Mouse (Mus musculus) heart, postnatal 0 days (tissue): ENCODE measurements around the gene Gle1. TPM values are rescaled to one million over a fixed set of nuclear protein-coding genes. Genes with fewer than 3 reads are reported as not detected.
"Not testable (repeated sequence)": the region's sequence is repeated elsewhere in the genome, so short reads cannot be mapped to it uniquely, and the experiment has no call there.

Source experiments
- ATAC-seq: fragments of 200-750 bp; cut with Nextera tagmentation; 2 replicates; pipeline ENCODE4 v1.8.0; 2017; ENCODE audit warnings: low read depth, moderate number of reproducible peaks, moderate library complexity; ENCODE audit not compliant: insufficient read depth
- DNase-seq: peaks from one replicate; pipeline ENCODE4 v3.0.0-alpha.2; 2016; ENCODE audit warnings: low spot score
- H3K27ac ChIP-seq: fragments of 300-500 bp; sonication (generic); 2 replicates; pipeline ENCODE4 v1.5.1; 2014; ENCODE audit warnings: low read depth, mild to moderate bottlenecking
- H3K27me3 ChIP-seq: fragments of 300-500 bp; sonication (generic); 2 replicates; pipeline ENCODE4 v1.6.1; 2014; ENCODE audit warnings: low read length, mixed read lengths; ENCODE audit not compliant: control insufficient read depth, insufficient read depth
- H3K36me3 ChIP-seq: fragments of 300-500 bp; sonication (generic); replicated peaks from 2 replicates; pipeline ENCODE4 v1.6.1; 2014; ENCODE audit warnings: low read length, mixed read lengths; ENCODE audit not compliant: control insufficient read depth, insufficient read depth
- H3K4me1 ChIP-seq: fragments of 300-500 bp; sonication (generic); 2 replicates; pipeline ENCODE4 v1.6.1; 2014; ENCODE audit warnings: antibody characterized with exemption; ENCODE audit not compliant: control insufficient read depth, insufficient read depth
- H3K4me2 ChIP-seq: fragments of 300-500 bp; sonication (generic); 2 replicates; pipeline ENCODE4 v1.6.1; 2014; ENCODE audit warnings: low read depth, mild to moderate bottlenecking, low read length, moderate library complexity
- H3K4me3 ChIP-seq: fragments of 300-500 bp; sonication (generic); 2 replicates; pipeline ENCODE4 v1.5.1; 2014; ENCODE audit warnings: low read depth, low read length
- H3K9ac ChIP-seq: fragments of 300-500 bp; sonication (generic); replicated peaks from 2 replicates; pipeline ENCODE4 v1.6.1; 2014; ENCODE audit warnings: low read depth, low read length, mixed read lengths
- H3K9me3 ChIP-seq: fragments of 300-500 bp; sonication (generic); replicated peaks from 2 replicates; pipeline ENCODE4 v1.6.1; 2016; ENCODE audit warnings: low read length; ENCODE audit not compliant: control insufficient read depth
- CTCF ChIP-seq: IDR thresholded peaks from 2 replicates; pipeline ENCODE4 v1.5.1; 2016; ENCODE audit warnings: antibody characterized with exemption, control low read depth, low read depth
- EP300 ChIP-seq: IDR thresholded peaks from 2 replicates; pipeline ENCODE4 v1.6.1; 2016; ENCODE audit warnings: antibody characterized with exemption, low read depth
- WGBS: fragments of 180-500 bp; shearing (Covaris S2); extraction: QIAGEN DNeasy Blood & Tissue Kit; methylation state at CpG from one replicate; pipeline ENCODE4 v1.1.7; 2014; 5-methylcytosine and 5-hydroxymethylcytosine counted together
- polyA plus RNA-seq: library from polyadenylated mRNA; unstranded; fragments of >200 nt; fragmentation: Nextera tagmentation; extraction: Ambion mirVana; gene quantifications from 2 replicates; pipeline ENCODE4 v1.2.1, GENCODE M21; 2015
- total RNA-seq: library from RNA; depleted of rRNA; stranded (reverse); fragments of >200 nt; gene quantifications from 2 replicates; pipeline ENCODE4 v1.2.3, GENCODE M21; 2014; ENCODE audit warnings: low replicate concordance; rRNA removed

Gle1 gene
- total RNA-seq (14.7 and 21.4 TPM in 2 replicates), polyA plus RNA-seq (22.8 and 23.0 TPM in 2 replicates)

GRCm38 (mm10) chr2:29934906-29935599, at the start of gene Gle1:
TSS of gene Gle1 (plus strand) at chr2:29935426.
- peak; percentile 91 for DNase-seq
- peak within 1 kb of the TSS; percentile 60 for H3K4me2 ChIP-seq
- no peaks in the 10 kb centered on the region for H3K27me3 ChIP-seq
- H3K36me3 ChIP-seq: peaks cover 40% of the 10 kb centered on the region
- H3K4me3 ChIP-seq: peak within 1 kb of the TSS; percentile 66
- H3K27ac ChIP-seq: peak within 1 kb of the TSS; percentile 75
- H3K9me3 ChIP-seq: no peaks in the 10 kb centered on the region
- TF ChIP-seq EP300 (no peak), CTCF (peak; percentile 64)
- H3K9ac ChIP-seq: peak within 1 kb of the TSS; percentile 45
- peak; percentile 97 for ATAC-seq
- WGBS: 3% methylated on average over 44 of the region's 44 CpGs
- peaks cover 6% of the 10 kb centered on the region; the same call in 1 of the 2 replicates for H3K4me1 ChIP-seq

- H3K9me3 ChIP-seq, H3K27ac ChIP-seq, H3K4me2 ChIP-seq, ATAC-seq, H3K9ac ChIP-seq, H3K27me3 ChIP-seq, H3K4me3 ChIP-seq, DNase-seq, H3K36me3 ChIP-seq, H3K4me1 ChIP-seq: not testable (repeated sequence)
- WGBS: 74% methylated on average over 9 of the region's 9 CpGs
Observed at GRCm38 (mm10) chr2:29886659-29887292, 48.5 kb upstream of the Gle1 start.

- peaks cover 26% of the 10 kb centered on the region for H3K36me3 ChIP-seq
- peak within 1 kb of the TSS; percentile 88 for H3K4me3 ChIP-seq
- under 1% methylated on average over 65 of the region's 70 CpGs for WGBS
- peaks cover 6% of the 10 kb centered on the region; the same call in 1 of the 2 replicates for H3K4me1 ChIP-seq
- DNase-seq (peak; percentile 96), ATAC-seq (peak; percentile 93)
- H3K9ac ChIP-seq: peak within 1 kb of the TSS; percentile 91
- no peaks in the 10 kb centered on the region for H3K27me3 ChIP-seq
- H3K9me3 ChIP-seq: no peaks in the 10 kb centered on the region
- H3K27ac ChIP-seq: peak within 1 kb of the TSS; percentile 88
- TF ChIP-seq CTCF (no peak), EP300 (no peak)
- peak within 1 kb of the TSS; percentile 87 for H3K4me2 ChIP-seq
Observed at GRCm38 (mm10) chr2:29889066-29889944, 45.9 kb upstream of the Gle1 start, which contains the start of gene Odf2. TSS of gene Odf2 (plus strand) at chr2:29889221.

GRCm38 (mm10) chr2:29889991-29890833, 45.0 kb upstream of the Gle1 start:
- H3K4me3 ChIP-seq: peak overlapping the region; percentile 88
- TF ChIP-seq EP300 (no peak), CTCF (peak; percentile 25; the same call in 1 of the 2 replicates)
- under 1% methylated on average over 40 of the region's 61 CpGs for WGBS
- H3K4me1 ChIP-seq: peaks cover 6% of the 10 kb centered on the region; the same call in 1 of the 2 replicates
- H3K27ac ChIP-seq: peak overlapping the region; percentile 88
- ATAC-seq (peak; percentile 85), DNase-seq (peak; percentile 89)
- no peaks in the 10 kb centered on the region for H3K27me3 ChIP-seq
- H3K9me3 ChIP-seq: no peaks in the 10 kb centered on the region
- peak overlapping the region; percentile 87 for H3K4me2 ChIP-seq
- peak overlapping the region; percentile 91 for H3K9ac ChIP-seq
- H3K36me3 ChIP-seq: peaks cover 35% of the 10 kb centered on the region
